Mouse (Mus musculus) kidney, adult 2 months (tissue): Measurements from ENCODE around the gene Dlgap1.

ENCODE experiments used
- CTCF ChIP-seq: fragments of 200-500 bp; conservative IDR thresholded peaks from 2 replicates; pipeline ENCODE4 v1.5.1; 2011; ENCODE audit warnings: low read depth, mild to moderate bottlenecking, control low read depth, low read length, moderate library complexity, mixed read lengths; ENCODE audit not compliant: insufficient read depth, insufficient read length
- POLR2A ChIP-seq: fragments of 200-500 bp; IDR thresholded peaks from one replicate; pipeline ENCODE4 v1.6.1; 2011; ENCODE audit warnings: low read depth, low read length, control low read depth

DNA sequence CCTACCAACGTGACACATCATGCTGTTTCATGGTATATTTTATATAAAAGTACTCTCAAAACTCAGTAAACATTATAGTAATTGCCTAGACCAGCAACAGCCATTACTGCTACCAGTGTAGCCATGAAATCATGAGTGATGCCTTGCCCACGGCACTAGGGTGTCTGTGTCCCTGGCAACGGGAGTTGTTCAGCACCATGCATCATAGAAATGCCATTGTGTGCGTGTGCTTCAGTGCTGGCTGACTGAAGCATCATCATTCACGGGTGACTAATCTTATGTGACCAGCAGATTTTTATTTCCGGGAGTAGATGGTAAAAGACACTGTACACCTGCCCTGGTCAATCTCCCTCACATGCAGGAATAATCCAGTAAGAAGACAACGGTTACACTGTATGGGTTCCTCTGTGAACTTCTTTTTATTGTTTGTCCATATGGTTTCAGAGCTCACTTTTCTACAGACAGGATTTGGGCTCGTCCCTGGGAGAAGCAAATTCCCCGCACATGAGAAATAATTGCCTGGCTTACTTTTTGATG, 203.7 kb downstream of the Dlgap1 start:
- no peak for TF ChIP-seq CTCF
- no peak for TF ChIP-seq POLR2A
